Mouse (Mus musculus) heart, postnatal 0 days (tissue): ENCODE measurements around the gene Snx5.

Experiments
- CTCF ChIP-seq: IDR thresholded peaks from 2 replicates; pipeline ENCODE4 v1.5.1; 2016; ENCODE audit warnings: antibody characterized with exemption, control low read depth, low read depth
- EP300 ChIP-seq: IDR thresholded peaks from 2 replicates; pipeline ENCODE4 v1.6.1; 2016; ENCODE audit warnings: antibody characterized with exemption, low read depth

- TF ChIP-seq CTCF: no peak
- no peak for TF ChIP-seq EP300
These were observed 5.6 kb downstream of the Snx5 start for GRCm38 (mm10) chr2:144265120-144265488.
